In genomic region chr7:28795832-28796231, GRCm38 (mm10) we compare ENCODE assay signal across 8 mouse cellular contexts. TPM values are rescaled to one million over a fixed set of nuclear protein-coding genes. Genes with fewer than 3 reads are reported as not detected.
A peak's percentile ranks its signal among the peaks of the same experiment; 100 is the strongest.
DNase-seq lines count a peak whose midpoint lies in the region; ATAC-seq lines count a peak whose summit lies in the region.

No protein-coding gene starts in this region.

- no peak overlapping the region for H3K9ac ChIP-seq in neural tube, embryonic 12.5 days
- no peak overlapping the region for H3K9ac ChIP-seq in neural tube, embryonic 15.5 days (replicated peaks)

- H3K4me1 ChIP-seq in neural tube, embryonic 12.5 days, result peaks cover 8% of the 10 kb centered on the region
- H3K4me1 ChIP-seq in embryonic facial prominence, embryonic 10.5 days, result peaks cover 34% of the 10 kb centered on the region
- peaks cover 34% of the 10 kb centered on the region for H3K4me1 ChIP-seq in limb, embryonic 10.5 days
- H3K4me1 ChIP-seq in neural tube, embryonic 15.5 days, result peaks cover 9% of the 10 kb centered on the region

- 81% methylated on average over 15 of the region's 15 CpGs for WGBS in neural tube, embryonic 12.5 days
- 78% methylated on average over 15 of the region's 15 CpGs for WGBS in embryonic facial prominence, embryonic 10.5 days
- 79% methylated on average over 15 of the region's 15 CpGs for WGBS in limb, embryonic 10.5 days
- 80% methylated on average over 15 of the region's 15 CpGs for WGBS in neural tube, embryonic 15.5 days

- 0 out of 2 replicates have a peak overlapping the region, but pooled peaks have one; percentile 50 for H3K4me2 ChIP-seq in neural tube, embryonic 12.5 days (replicated peaks)
- peak overlapping the region; percentile 43; the same call in 1 of the 2 replicates for H3K4me2 ChIP-seq in neural tube, embryonic 15.5 days

- H3K9me3 ChIP-seq in neural tube, embryonic 12.5 days, result no peaks in the 10 kb centered on the region
- H3K9me3 ChIP-seq in embryonic facial prominence, embryonic 10.5 days, result no peaks in the 10 kb centered on the region
- no peaks in the 10 kb centered on the region for H3K9me3 ChIP-seq in limb, embryonic 10.5 days (replicated peaks)
- no peaks in the 10 kb centered on the region for H3K9me3 ChIP-seq in neural tube, embryonic 15.5 days (replicated peaks)

- no peak overlapping the region for H3K27ac ChIP-seq in neural tube, embryonic 12.5 days
- H3K27ac ChIP-seq in embryonic facial prominence, embryonic 10.5 days (replicated peaks), result peak overlapping the region; percentile 74
- peak overlapping the region; percentile 63 for H3K27ac ChIP-seq in limb, embryonic 10.5 days
- no peak overlapping the region for H3K27ac ChIP-seq in neural tube, embryonic 15.5 days (replicated peaks)

- H3K27me3 ChIP-seq in neural tube, embryonic 12.5 days (replicated peaks), result no peaks in the 10 kb centered on the region
- H3K27me3 ChIP-seq in embryonic facial prominence, embryonic 10.5 days (replicated peaks; ENCODE audit: low read depth, poor library complexity, severe bottlenecking), result no peaks in the 10 kb centered on the region
- no peaks in the 10 kb centered on the region for H3K27me3 ChIP-seq in limb, embryonic 10.5 days (ENCODE audit: low read depth, poor library complexity, severe bottlenecking)
- H3K27me3 ChIP-seq in neural tube, embryonic 15.5 days (replicated peaks), result no peaks in the 10 kb centered on the region

- ATAC-seq in neural tube, embryonic 12.5 days (ENCODE audit: low FRiP score, low read depth), result no peak
- ATAC-seq in neural tube, embryonic 15.5 days (ENCODE audit: low FRiP score), result no peak

- H3K4me3 ChIP-seq in neural tube, embryonic 12.5 days, result no peak overlapping the region
- H3K4me3 ChIP-seq in embryonic facial prominence, embryonic 10.5 days, result peak overlapping the region; percentile 44; the same call in 1 of the 2 replicates
- H3K4me3 ChIP-seq in limb, embryonic 10.5 days, result no peak overlapping the region
- H3K4me3 ChIP-seq in neural tube, embryonic 15.5 days (replicated peaks), result no peak overlapping the region

- no peak for DNase-seq in neural tube, embryonic 10.5 days (ENCODE audit: extremely low spot score, low spot score)
- DNase-seq in embryonic facial prominence, embryonic 10.5 days (ENCODE audit: low spot score), result no peak
- no peak for DNase-seq in limb, embryonic 10.5 days (ENCODE audit: low spot score)
- no peak for DNase-seq in urinary bladder, postnatal 10 days (ENCODE audit: low spot score)
- DNase-seq in yolk sac, embryonic 10.5 days (ENCODE audit: low spot score), result no peak
- DNase-seq in c-Kit-positive CD71-positive TER-119-positive erythroid progenitor cells, embryonic 14.5 days (ENCODE audit: low spot score), result no peak

- no peaks in the 10 kb centered on the region for H3K36me3 ChIP-seq in neural tube, embryonic 12.5 days
- H3K36me3 ChIP-seq in embryonic facial prominence, embryonic 10.5 days (replicated peaks), result no peaks in the 10 kb centered on the region
- H3K36me3 ChIP-seq in limb, embryonic 10.5 days, result no peaks in the 10 kb centered on the region
- no peaks in the 10 kb centered on the region for H3K36me3 ChIP-seq in neural tube, embryonic 15.5 days

RNA-seq across cellular contexts. Expression of gene Rinl, which starts 7.1 kb away (rescaled TPM):
- 2.8 TPM in 2 replicates for polyA plus RNA-seq in neural tube, embryonic 12.5 days (2016; fragmentation: Nextera tagmentation; extraction: Ambion mirVana)
- polyA plus RNA-seq in embryonic facial prominence, embryonic 10.5 days (2016; fragmentation: Nextera tagmentation; extraction: Ambion mirVana), result 2.2 and 2.8 TPM in 2 replicates
- polyA plus RNA-seq in limb, embryonic 10.5 days (2016; fragmentation: Nextera tagmentation; extraction: Ambion mirVana), result 2.7 and 3.0 TPM in 2 replicates
- polyA plus RNA-seq in neural tube, embryonic 15.5 days (2015; fragmentation: Nextera tagmentation; extraction: Ambion mirVana), result 2.9 and 7.0 TPM in 2 replicates

RNA-seq across cellular contexts. Expression of gene Hnrnpl, which starts 12.5 kb away (rescaled TPM):
- 264 and 338 TPM in 2 replicates for polyA plus RNA-seq in neural tube, embryonic 12.5 days (2016; fragmentation: Nextera tagmentation; extraction: Ambion mirVana)
- 325 and 346 TPM in 2 replicates for polyA plus RNA-seq in embryonic facial prominence, embryonic 10.5 days (2016; fragmentation: Nextera tagmentation; extraction: Ambion mirVana)
- 335 and 336 TPM in 2 replicates for polyA plus RNA-seq in limb, embryonic 10.5 days (2016; fragmentation: Nextera tagmentation; extraction: Ambion mirVana)
- 158 and 164 TPM in 2 replicates for polyA plus RNA-seq in neural tube, embryonic 15.5 days (2015; fragmentation: Nextera tagmentation; extraction: Ambion mirVana)

RNA-seq across cellular contexts. Expression of gene Nfkbib, which starts 28.5 kb away (rescaled TPM):
- 51.5 and 52.4 TPM in 2 replicates for polyA plus RNA-seq in neural tube, embryonic 12.5 days (2016; fragmentation: Nextera tagmentation; extraction: Ambion mirVana)
- polyA plus RNA-seq in embryonic facial prominence, embryonic 10.5 days (2016; fragmentation: Nextera tagmentation; extraction: Ambion mirVana), result 55.1 and 55.5 TPM in 2 replicates
- polyA plus RNA-seq in limb, embryonic 10.5 days (2016; fragmentation: Nextera tagmentation; extraction: Ambion mirVana), result 50.5 and 63.1 TPM in 2 replicates
- 75.9 and 77.6 TPM in 2 replicates for polyA plus RNA-seq in neural tube, embryonic 15.5 days (2015; fragmentation: Nextera tagmentation; extraction: Ambion mirVana)

RNA-seq across cellular contexts. Expression of gene Ech1, which starts 29.2 kb away (rescaled TPM):
- polyA plus RNA-seq in neural tube, embryonic 12.5 days (2016; fragmentation: Nextera tagmentation; extraction: Ambion mirVana), result 82.2 and 89.2 TPM in 2 replicates
- polyA plus RNA-seq in embryonic facial prominence, embryonic 10.5 days (2016; fragmentation: Nextera tagmentation; extraction: Ambion mirVana), result 75.8 and 81.7 TPM in 2 replicates
- polyA plus RNA-seq in limb, embryonic 10.5 days (2016; fragmentation: Nextera tagmentation; extraction: Ambion mirVana), result 69.1 and 90.7 TPM in 2 replicates
- polyA plus RNA-seq in neural tube, embryonic 15.5 days (2015; fragmentation: Nextera tagmentation; extraction: Ambion mirVana), result 91.4 and 114 TPM in 2 replicates

RNA-seq across cellular contexts. Expression of gene Sirt2, which starts 29.3 kb away (rescaled TPM):
- polyA plus RNA-seq in neural tube, embryonic 12.5 days (2016; fragmentation: Nextera tagmentation; extraction: Ambion mirVana), result 86.4 and 89.1 TPM in 2 replicates
- 64.4 and 64.8 TPM in 2 replicates for polyA plus RNA-seq in embryonic facial prominence, embryonic 10.5 days (2016; fragmentation: Nextera tagmentation; extraction: Ambion mirVana)
- 59.8 and 74.5 TPM in 2 replicates for polyA plus RNA-seq in limb, embryonic 10.5 days (2016; fragmentation: Nextera tagmentation; extraction: Ambion mirVana)
- polyA plus RNA-seq in neural tube, embryonic 15.5 days (2015; fragmentation: Nextera tagmentation; extraction: Ambion mirVana), result 106 and 114 TPM in 2 replicates

Comparison
In these comparisons a context has a peak if more than half of its experiments do, and no peak if none do; other contexts are left out.
1. H3K27ac ChIP-seq: peak in embryonic facial prominence, embryonic 10.5 days (single experiment) and limb, embryonic 10.5 days (single experiment); none in neural tube, embryonic 12.5 days (single experiment) and neural tube, embryonic 15.5 days (single experiment).